Mouse (Mus musculus): ENCODE data around the gene Adh4. TPM values are rescaled to one million over a fixed set of nuclear protein-coding genes. Genes with fewer than 3 reads are reported as not detected.
"Not testable (repeated sequence)": the region's sequence is repeated elsewhere in the genome, so short reads cannot be mapped to it uniquely, and the experiment has no call there.

Adh4 gene
- total RNA-seq (2015), result not detected in 2 replicates
- not detected in 2 replicates for total RNA-seq (2017)

DNA sequence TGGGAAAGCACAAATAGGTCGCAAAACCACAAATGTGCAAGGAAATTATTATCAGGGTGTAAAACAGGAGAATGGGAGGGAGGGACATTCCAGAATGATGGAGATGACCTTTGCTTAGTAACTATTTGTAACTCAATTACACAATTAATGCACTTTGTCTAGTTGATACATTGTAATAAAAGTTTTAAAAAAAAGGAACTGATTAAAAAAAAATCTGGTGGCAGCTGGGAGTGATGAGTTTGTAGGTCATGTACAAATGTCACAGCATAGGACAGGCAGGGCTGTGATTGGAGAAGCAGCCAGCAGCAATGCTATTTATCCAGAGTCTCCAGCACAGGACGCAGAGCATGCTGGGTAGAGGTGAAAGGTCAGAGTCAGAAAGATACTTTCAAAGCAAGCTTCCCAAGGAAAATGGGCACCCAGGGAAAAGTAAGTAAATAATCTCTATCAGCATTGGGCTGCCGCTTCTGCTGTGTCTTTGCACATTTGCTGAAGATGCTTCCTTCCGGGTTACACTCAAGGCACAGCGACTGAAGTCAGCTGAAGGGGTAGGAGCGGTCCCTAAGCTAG is at the start of gene Adh4:
Adh4 (plus strand) TSS at position 346 of the 570 bp plus-strand sequence.
- ATAC-seq (ENCODE audit: poor library complexity, severe bottlenecking), result no peak

DNA sequence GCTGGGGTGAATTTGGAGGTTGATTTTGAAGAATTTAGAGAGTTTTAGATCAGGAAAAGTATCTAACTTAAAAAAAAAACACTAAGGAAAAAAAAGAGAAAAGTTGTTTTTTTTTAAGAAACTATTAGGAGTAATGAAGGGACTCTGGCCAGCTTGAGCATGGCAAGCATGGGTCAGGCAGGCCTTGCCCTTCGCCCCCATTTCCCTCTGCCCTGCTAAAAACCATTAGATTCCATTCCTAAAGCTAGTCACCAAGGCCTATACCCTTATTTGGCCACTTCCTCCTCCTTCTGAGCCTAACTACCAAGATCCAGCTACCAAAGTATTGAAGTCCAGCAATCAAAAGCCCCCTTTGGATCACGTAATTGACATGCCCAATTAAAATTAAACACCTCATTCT is 49.1 kb upstream of the Adh4 start:
- ATAC-seq (ENCODE audit: poor library complexity, severe bottlenecking), result no peak

- ATAC-seq (ENCODE audit: poor library complexity, severe bottlenecking), result no peak
Observed at GRCm38 (mm10) chr3:138369546-138369945, 45.7 kb upstream of the Adh4 start.

DNA sequence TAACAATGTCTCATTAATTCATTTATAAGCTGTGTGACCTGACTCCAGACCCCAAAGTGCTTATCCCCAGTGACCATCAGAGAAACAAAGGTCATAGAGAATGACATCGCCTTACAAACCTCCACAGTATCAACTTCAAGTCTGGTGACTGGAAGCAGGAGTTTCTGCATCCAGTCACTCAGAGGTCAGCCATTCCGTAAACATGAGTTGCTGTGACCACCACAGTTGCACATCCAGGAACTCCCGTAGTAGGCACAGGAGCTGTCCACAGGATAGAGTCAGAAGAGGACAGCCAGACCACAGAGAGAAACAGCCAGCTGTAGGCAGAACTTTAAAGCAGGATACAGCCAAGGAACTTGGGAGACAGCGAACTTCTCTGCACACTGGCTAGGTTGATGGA is 45.0 kb upstream of the Adh4 start:
- not testable (repeated sequence) for ATAC-seq (ENCODE audit: poor library complexity, severe bottlenecking)

DNA sequence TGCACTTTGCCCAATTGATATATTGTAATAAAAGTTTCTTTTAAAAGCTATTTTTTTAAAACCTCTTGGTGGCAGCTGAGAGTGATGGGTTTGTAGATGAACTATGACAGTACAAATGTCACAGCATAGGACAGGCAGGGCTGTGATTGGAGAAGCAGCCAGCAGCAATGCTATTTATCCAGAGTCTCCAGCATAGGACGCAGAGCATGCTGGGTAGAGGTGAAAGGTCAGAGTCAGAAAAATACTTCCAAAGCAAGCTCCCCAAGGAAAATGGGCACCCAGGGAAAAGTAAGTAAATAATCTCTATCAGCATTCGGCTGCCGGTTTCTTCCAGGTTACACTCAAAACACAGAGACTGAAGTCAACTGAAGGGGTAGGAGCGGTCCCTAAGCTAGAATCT is 41.3 kb upstream of the Adh4 start:
- ATAC-seq (ENCODE audit: poor library complexity, severe bottlenecking), result no peak

DNA sequence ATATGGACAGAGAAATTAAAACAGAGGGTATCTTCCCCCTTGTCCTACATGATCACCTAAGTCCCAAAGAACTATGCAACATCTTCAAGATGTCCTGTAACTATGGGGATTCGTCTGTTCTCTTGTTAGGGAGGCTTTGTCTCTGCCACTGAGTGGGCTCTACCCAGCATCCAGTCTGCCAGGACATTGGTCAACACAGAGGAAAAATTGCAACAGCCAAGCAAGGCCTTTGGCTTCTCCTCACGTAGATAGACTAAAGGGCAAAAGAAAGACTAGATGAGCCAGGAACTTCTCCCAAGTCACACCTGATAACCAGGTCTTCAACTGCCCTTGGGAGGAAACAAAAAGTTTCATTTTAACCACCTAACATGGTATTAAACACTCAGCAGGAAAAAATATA is 40.1 kb upstream of the Adh4 start:
- no peak for ATAC-seq (ENCODE audit: poor library complexity, severe bottlenecking)

- no peak for ATAC-seq (ENCODE audit: poor library complexity, severe bottlenecking)
Observed at GRCm38 (mm10) chr3:138381133-138381532, 34.1 kb upstream of the Adh4 start.

- no peak for ATAC-seq (ENCODE audit: poor library complexity, severe bottlenecking)
Observed at GRCm38 (mm10) chr3:138387155-138387554, 28.1 kb upstream of the Adh4 start.

- ATAC-seq (ENCODE audit: poor library complexity, severe bottlenecking), result no peak
Observed at GRCm38 (mm10) chr3:138404872-138405271, 10.4 kb upstream of the Adh4 start.

GRCm38 (mm10) chr3:138405341-138405740 is 9.9 kb upstream of the Adh4 start:
- no peak for ATAC-seq (ENCODE audit: poor library complexity, severe bottlenecking)

- no peak for ATAC-seq (ENCODE audit: poor library complexity, severe bottlenecking)
Observed at GRCm38 (mm10) chr3:138405840-138406239, 9.4 kb upstream of the Adh4 start.

- no peak for ATAC-seq (ENCODE audit: poor library complexity, severe bottlenecking)
Observed at GRCm38 (mm10) chr3:138407920-138408319, 7.3 kb upstream of the Adh4 start.

GRCm38 (mm10) chr3:138409585-138409984 is 5.7 kb upstream of the Adh4 start:
- ATAC-seq (ENCODE audit: poor library complexity, severe bottlenecking), result no peak

GRCm38 (mm10) chr3:138410211-138410610 is 5.1 kb upstream of the Adh4 start:
- ATAC-seq (ENCODE audit: poor library complexity, severe bottlenecking), result no peak

- ATAC-seq (ENCODE audit: poor library complexity, severe bottlenecking), result peak; percentile 68
Observed at GRCm38 (mm10) chr3:138419369-138419768, 4.1 kb downstream of the Adh4 start.

DNA sequence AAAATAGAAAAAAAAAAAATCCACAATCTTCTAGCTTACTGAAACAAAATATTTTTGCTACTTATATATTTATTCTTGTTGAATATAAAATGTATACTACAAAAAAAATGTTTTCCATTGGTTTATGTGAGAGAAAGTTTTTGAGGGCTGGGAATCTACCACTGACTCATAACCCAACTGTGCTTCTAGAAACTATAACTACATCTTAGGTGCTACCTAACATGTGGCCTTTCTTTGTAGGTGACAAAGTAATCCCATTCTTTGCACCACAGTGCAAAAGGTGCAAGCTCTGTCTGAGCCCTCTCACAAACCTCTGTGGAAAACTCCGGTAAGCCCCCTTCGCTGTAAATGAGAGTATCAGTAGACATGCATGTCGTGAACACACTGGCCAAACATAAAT is 5.1 kb downstream of the Adh4 start:
- ATAC-seq (ENCODE audit: poor library complexity, severe bottlenecking), result no peak

DNA sequence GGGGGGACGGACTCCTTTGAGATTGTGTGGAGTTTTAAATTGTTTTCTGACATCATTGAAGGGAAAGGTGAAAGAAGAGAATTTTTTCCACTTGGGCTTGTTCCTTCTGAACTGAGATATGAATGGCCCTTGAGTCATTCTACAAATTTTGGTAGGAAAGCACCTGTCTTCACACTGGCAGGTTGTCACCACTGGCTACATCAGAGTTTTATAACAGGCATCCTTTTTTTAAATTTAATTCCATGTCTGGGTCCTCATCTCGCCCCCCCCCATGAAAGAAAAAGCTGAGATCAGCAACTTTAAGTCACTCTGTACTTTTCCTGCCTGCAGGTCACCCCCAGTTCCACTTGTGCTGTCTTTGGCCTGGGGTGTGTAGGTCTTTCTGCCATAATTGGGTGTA is 8.4 kb downstream of the Adh4 start:
- ATAC-seq (ENCODE audit: poor library complexity, severe bottlenecking), result no peak

- no peak for ATAC-seq (ENCODE audit: poor library complexity, severe bottlenecking)
Observed at GRCm38 (mm10) chr3:138424247-138424646, 9.0 kb downstream of the Adh4 start.

DNA sequence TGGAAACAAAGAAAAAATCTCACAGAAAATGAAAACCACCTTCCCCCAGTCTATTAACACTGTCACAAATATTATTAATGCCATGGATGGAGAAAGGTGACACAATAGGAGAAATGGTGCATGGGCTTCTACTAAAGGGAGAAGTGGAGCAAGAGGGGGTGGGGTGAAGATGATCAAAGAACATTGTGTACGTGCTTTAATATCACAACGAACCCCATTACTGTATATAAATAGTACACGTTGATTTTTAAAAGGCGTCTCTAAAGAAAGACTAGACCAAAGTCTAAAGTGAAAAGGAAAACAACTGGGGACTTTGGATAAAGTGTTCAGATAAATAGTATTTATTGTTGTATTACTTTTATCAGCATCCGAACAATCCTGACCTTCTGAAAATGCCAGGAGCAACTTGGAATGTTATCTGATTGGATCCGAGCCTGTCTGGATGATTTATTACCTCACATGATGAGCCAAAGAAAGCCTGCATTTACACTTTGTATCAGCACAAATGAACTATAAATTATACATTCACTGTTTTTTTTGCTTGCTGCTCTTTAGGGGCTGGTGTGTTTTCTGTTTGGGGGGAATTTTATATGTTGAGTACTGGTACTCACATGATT is 15.2 kb downstream of the Adh4 start:
- ATAC-seq (ENCODE audit: poor library complexity, severe bottlenecking), result no peak

DNA sequence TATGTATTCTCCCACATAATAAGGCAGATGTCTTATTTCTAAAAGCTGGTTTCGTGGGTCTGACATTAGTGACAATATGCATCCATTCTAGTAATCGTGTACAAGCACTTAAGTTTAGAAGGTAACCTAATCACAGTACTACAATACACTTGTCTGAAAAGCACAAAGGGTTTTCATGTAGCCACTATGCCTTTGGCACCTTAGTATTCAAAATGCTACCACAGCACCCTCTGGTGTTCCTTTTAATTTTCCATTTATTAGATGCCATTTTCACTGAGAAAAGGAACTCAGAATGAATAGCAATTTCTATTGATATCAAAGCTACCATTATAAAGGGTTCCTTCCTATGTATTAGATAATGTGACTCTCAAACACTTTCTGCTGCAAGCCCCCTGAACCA is 16.6 kb downstream of the Adh4 start:
- ATAC-seq (ENCODE audit: poor library complexity, severe bottlenecking), result no peak

- no peak for ATAC-seq (ENCODE audit: poor library complexity, severe bottlenecking)
Observed at GRCm38 (mm10) chr3:138438716-138439115, 23.4 kb downstream of the Adh4 start.

- ATAC-seq (ENCODE audit: poor library complexity, severe bottlenecking), result peak; percentile 19
Observed at GRCm38 (mm10) chr3:138442203-138442602, 26.9 kb downstream of the Adh4 start.
